Mouse (Mus musculus) spleen, adult 2 months (tissue): Measurements from ENCODE around the gene Taar5. TPM values are rescaled to one million over a fixed set of nuclear protein-coding genes. Genes with fewer than 3 reads are reported as not detected.

ENCODE experiments used
- DNase-seq, 2 experiments: peaks; one replicate each; pipeline versions ENCODE4 v3.0.0 to v3.0.0-alpha.2; 2012 to 2021; ENCODE audit warnings: low spot score in 2 of 2, low read depth in 1 of 2
- H3K27ac ChIP-seq: fragments of 200-500 bp; 2 replicates; pipeline ENCODE4 v1.5.1; 2012; ENCODE audit warnings: low read length, inconsistent platforms; ENCODE audit not compliant: insufficient read depth
- H3K27me3 ChIP-seq: fragments of 200-500 bp; 2 replicates; pipeline ENCODE4 v1.6.1; 2012; ENCODE audit warnings: mild to moderate bottlenecking, moderate library complexity, low read length, inconsistent platforms; ENCODE audit not compliant: control insufficient read depth, insufficient read depth
- H3K36me3 ChIP-seq: fragments of 200-500 bp; 2 replicates; pipeline ENCODE4 v1.6.1; 2012; ENCODE audit warnings: mild to moderate bottlenecking, low read length, inconsistent platforms; ENCODE audit not compliant: control insufficient read depth, insufficient read depth
- H3K4me1 ChIP-seq: fragments of 200-500 bp; 2 replicates; pipeline ENCODE4 v1.6.1; 2011; ENCODE audit warnings: inconsistent platforms; ENCODE audit not compliant: control insufficient read depth, insufficient read depth, insufficient read length
- H3K4me3 ChIP-seq: fragments of 200-500 bp; 2 replicates; pipeline ENCODE4 v1.5.1; 2011; ENCODE audit warnings: mild to moderate bottlenecking, inconsistent platforms; ENCODE audit not compliant: insufficient read depth, insufficient read length; ENCODE audit errors: extremely low read depth
- CTCF ChIP-seq: fragments of 200-500 bp; IDR thresholded peaks from 2 replicates; pipeline ENCODE4 v1.5.1; 2011; ENCODE audit warnings: mild to moderate bottlenecking, inconsistent platforms; ENCODE audit not compliant: insufficient read depth, insufficient read length, insufficient replicate concordance; ENCODE audit errors: extremely low read depth
- POLR2A ChIP-seq: fragments of 200-500 bp; IDR thresholded peaks from 2 replicates; pipeline ENCODE4 v1.6.1; 2011; ENCODE audit warnings: low read depth, low read length, inconsistent platforms
- WGBS: fragments of 180-500 bp; shearing (Covaris S2); methylation state at CpG from one replicate; pipeline ENCODE4 v1.1.7; 2018; 5-methylcytosine and 5-hydroxymethylcytosine counted together
- polyA plus RNA-seq: library from polyadenylated mRNA; depleted of rRNA; stranded (reverse); fragments of >200 nt; gene quantifications from 2 replicates; pipeline ENCODE4 v1.2.3, GENCODE M21; 2012; rRNA removed

The Taar5 gene
- not detected in 2 replicates for polyA plus RNA-seq

DNA sequence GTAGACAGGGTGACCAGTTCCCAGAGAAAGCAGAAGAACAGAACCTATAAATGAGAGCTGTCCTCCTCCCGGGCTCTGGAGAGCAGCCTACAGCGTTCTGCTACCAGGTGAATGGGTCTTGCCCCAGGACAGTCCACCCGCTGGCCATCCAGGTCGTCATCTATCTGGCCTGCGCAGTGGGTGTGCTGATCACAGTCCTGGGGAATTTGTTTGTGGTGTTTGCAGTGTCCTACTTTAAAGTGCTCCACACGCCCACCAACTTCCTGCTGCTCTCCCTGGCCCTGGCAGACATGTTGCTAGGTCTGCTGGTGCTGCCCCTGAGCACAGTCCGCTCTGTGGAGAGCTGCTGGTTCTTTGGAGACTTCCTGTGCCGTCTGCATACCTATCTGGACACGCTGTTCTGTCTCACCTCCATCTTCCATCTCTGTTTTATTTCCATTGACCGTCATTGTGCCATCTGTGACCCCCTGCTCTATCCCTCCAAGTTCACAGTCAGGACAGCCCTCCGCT, at the start of gene Taar5:
Gene Taar5, plus strand, starts transcription at position 51 of the 510 bp plus-strand sequence.
- no peak within 1 kb of the TSS for H3K4me3 ChIP-seq
- no peaks in the 10 kb centered on the region for H3K27me3 ChIP-seq
- no peaks in the 10 kb centered on the region for H3K36me3 ChIP-seq
- no peak for TF ChIP-seq POLR2A
- no peak for TF ChIP-seq CTCF
- no peak for DNase-seq
- 88% methylated on average over 11 of the region's 11 CpGs for WGBS
- H3K4me1 ChIP-seq, result no peaks in the 10 kb centered on the region
- H3K27ac ChIP-seq, result no peak within 1 kb of the TSS

DNA sequence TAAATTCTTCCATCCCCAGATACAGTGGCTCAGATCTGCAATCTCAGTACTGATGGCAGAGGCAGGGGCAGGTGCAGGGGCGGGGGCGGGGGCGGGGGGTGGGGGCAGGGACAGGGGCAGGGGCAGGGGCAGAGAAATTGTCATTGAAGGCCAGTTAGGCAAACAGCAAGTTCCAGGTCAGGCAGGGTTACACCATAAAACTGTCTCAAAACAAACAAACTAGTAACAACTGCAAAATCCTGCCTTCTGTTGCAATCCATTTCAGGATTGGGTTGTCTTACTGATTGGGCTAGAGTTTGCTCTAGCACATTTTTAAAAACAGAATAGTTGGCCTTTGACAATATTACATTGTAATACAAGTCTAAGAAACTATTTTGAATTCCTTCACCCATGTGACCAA, 48.0 kb upstream of the Taar5 start:
- DNase-seq, result no peak
- Histone ChIP-seq H3K27ac (no peak overlapping the region), H3K4me3 (no peak overlapping the region), H3K4me1 (no peaks in the 10 kb centered on the region), H3K36me3 (no peaks in the 10 kb centered on the region), H3K27me3 (no peaks in the 10 kb centered on the region)
- 86% methylated on average over 3 of the region's 3 CpGs for whole genome bisulfite sequencing
- TF ChIP-seq POLR2A, result no peak

DNA sequence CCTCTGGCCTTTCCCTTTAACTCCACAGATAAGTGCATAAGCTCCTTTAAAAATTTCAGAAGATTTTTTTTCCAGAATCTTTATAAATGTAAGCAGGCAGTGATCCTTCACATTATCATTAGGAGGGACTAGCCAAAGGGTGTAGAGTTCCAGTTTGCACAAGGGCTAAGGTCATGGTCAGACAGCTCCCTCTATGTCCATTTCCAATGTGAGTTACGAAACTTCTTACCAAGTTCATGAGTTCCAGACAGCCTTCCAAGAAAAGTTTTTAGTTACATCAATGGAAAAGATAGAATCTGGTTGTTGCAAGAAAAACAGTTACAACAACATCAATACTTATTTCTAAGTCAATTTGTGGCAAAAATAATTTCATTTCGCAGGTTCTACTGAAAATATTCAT, 46.6 kb upstream of the Taar5 start:
- Histone ChIP-seq H3K4me1 (no peaks in the 10 kb centered on the region), H3K4me3 (no peak overlapping the region), H3K36me3 (no peaks in the 10 kb centered on the region), H3K27me3 (no peaks in the 10 kb centered on the region), H3K27ac (no peak overlapping the region)
- no peak for DNase-seq
- TF ChIP-seq CTCF (no peak), POLR2A (no peak)
- WGBS, result 79% methylated on average over 2 of the region's 2 CpGs

DNA sequence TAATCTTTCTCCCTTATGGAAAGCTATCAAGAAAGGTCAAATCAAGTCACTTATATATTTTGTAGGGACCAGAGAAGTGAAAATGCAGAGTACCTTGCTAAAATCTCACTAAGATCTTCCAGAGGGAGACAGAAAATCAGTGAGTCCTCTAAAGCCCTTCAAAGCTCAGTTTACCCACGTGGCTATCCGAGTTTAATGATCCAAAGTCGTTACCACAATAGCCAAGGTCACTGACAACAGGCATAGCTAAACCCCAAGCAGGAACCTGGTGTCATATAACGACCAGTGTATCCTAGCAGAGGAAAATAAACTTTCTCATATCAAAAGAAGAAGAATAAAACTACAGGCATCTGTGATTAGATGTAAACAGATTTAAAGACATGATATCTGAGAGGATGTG, 32.9 kb upstream of the Taar5 start:
- H3K4me1 ChIP-seq, result no peaks in the 10 kb centered on the region
- TF ChIP-seq POLR2A (no peak), CTCF (no peak)
- no peaks in the 10 kb centered on the region for H3K27me3 ChIP-seq
- no peak overlapping the region for H3K27ac ChIP-seq
- no peak for DNase-seq
- H3K36me3 ChIP-seq, result no peaks in the 10 kb centered on the region
- WGBS, result 58% methylated on average over 4 of the region's 4 CpGs
- H3K4me3 ChIP-seq, result no peak overlapping the region

DNA sequence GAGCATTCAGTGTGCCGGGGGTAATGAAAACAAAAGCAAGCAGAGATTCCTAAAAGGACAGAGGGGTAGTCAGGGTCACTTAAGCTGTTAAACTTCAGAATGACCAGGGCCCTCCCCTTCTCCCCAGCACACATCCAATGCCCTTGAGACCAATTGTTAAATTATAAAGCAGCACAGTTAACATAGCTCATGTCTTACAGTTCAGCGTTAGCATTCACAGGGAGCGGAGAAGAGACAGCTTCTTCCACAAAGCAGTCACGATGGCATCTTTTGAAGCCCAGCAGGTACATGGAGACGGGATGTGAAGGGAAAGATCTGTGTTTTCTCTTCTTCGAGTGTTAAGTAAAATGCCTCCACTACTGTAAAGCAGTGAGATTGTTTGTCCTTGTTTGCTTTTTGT, 32.2 kb upstream of the Taar5 start, which contains the start of gene Taar2:
Gene Taar2, plus strand, starts transcription at position 261 of the 400 bp plus-strand sequence.
- TF ChIP-seq CTCF (no peak), POLR2A (no peak)
- Histone ChIP-seq H3K27ac (no peak within 1 kb of the TSS), H3K27me3 (no peaks in the 10 kb centered on the region), H3K4me1 (no peaks in the 10 kb centered on the region), H3K36me3 (no peaks in the 10 kb centered on the region), H3K4me3 (no peak within 1 kb of the TSS)
- 83% methylated on average over 6 of the region's 6 CpGs for WGBS
- DNase-seq, result no peak

DNA sequence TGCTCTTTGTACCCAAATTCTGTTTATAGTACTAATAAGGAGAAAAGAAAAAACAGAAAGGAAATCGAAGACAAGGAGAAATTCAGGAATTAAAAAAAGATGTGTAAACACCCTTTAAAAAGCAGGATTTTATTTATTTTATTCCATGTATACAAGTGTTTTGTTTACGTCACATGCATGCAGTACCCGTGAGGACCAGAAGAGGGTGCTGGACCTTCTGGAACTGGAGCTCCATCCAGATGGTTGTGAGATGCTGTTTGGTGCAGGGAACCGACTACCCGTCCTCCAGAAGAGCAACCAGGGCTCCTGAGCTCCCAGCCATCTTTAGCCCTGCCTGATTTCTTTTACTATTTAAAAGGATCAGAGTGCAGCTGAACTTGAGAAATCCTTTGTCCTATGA, 28.0 kb upstream of the Taar5 start:
- TF ChIP-seq CTCF (0 out of 2 replicates have a peak, but pooled peaks have one; percentile 4), POLR2A (no peak)
- DNase-seq, result no peak
- Histone ChIP-seq H3K27me3 (no peaks in the 10 kb centered on the region), H3K4me3 (no peak overlapping the region), H3K36me3 (no peaks in the 10 kb centered on the region), H3K27ac (no peak overlapping the region), H3K4me1 (no peaks in the 10 kb centered on the region)
- 81% methylated on average over 5 of the region's 5 CpGs for WGBS

DNA sequence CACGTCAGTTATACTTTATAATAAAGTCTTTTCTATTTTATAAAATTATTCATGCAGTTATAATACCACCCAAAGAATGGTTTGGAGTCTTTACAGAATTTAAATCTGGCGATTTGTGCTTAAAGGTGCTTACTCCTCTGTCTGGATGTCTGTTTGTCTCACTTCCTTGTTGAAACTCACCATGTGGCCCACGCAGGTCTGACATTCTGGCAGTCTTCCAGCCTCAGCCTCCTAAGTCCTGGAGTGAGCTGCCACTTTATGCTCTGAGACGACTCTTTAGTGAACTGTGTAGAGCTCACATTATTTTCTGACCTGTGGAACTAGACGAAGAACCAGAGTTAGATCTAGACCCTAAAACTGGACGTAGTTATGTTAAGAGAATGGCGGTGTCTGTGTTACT, 22.5 kb upstream of the Taar5 start:
- H3K27me3 ChIP-seq, result no peaks in the 10 kb centered on the region
- no peak for DNase-seq
- no peak overlapping the region for H3K4me3 ChIP-seq
- H3K4me1 ChIP-seq, result no peaks in the 10 kb centered on the region
- no peak overlapping the region for H3K27ac ChIP-seq
- TF ChIP-seq CTCF (no peak), POLR2A (no peak)
- no peaks in the 10 kb centered on the region for H3K36me3 ChIP-seq
- WGBS, result 54% methylated on average over 7 of the region's 7 CpGs
